Mouse (Mus musculus): ENCODE measurements around the gene Simc1.

DNA sequence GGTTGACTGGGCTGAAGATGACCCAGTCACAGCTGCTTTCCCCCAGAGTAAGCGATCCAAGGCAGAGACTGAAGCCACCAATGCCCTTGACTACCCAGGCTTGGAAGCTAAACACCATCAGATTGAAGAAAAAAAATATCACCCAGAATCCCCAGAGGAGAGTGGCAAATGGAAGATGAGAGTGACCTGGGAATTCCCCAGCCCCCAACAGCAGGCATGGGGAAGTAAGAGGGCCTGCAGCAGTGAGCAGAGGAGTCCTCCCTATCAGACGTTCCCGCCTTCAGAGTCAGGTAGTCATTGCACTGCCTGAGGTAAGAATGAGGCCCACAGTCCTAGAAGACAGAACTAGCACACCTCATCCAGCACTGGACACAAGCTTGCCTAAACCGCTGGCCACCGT is 13.2 kb upstream of the Simc1 start:
- TF ChIP-seq CTCF (IDR thresholded peaks at IDR 0.05; ENCODE audit: low read depth) (no peak), EP300 (IDR thresholded peaks at IDR 0.05; ENCODE audit: low read depth) (no peak)

Data from liver, postnatal 0 days (tissue).